Mouse (Mus musculus) bone marrow, adult 2 months (tissue): ENCODE data around the gene Gm3173.
"Not testable (repeated sequence)": the region's sequence is repeated elsewhere in the genome, so short reads cannot be mapped to it uniquely, and the experiment has no call there.

Source experiments
- CTCF ChIP-seq: fragments of 200-500 bp; IDR thresholded peaks from 2 replicates; pipeline ENCODE4 v1.5.1; 2011; ENCODE audit warnings: low read length, control low read depth; ENCODE audit not compliant: control insufficient read depth, insufficient read depth
- POLR2A ChIP-seq: fragments of 200-500 bp; IDR thresholded peaks from 2 replicates; pipeline ENCODE4 v1.6.1; 2011; ENCODE audit warnings: low read depth, mild to moderate bottlenecking, control low read depth, low read length, borderline replicate concordance; ENCODE audit not compliant: control insufficient read depth

- TF ChIP-seq POLR2A, CTCF: not testable (repeated sequence)
Observed at GRCm38 (mm10) chr14:4397226-4397625, 33.6 kb upstream of the Gm3173 start, which contains the start of gene Gm3159.
